Mouse (Mus musculus): Measurements from ENCODE around the gene Dmpk. TPM values are rescaled to one million over a fixed set of nuclear protein-coding genes. Genes with fewer than 3 reads are reported as not detected.

The Dmpk gene
- 145 and 149 TPM in 2 replicates for polyA plus RNA-seq (2015; fragmentation: Nextera tagmentation; extraction: Ambion mirVana)

GRCm38 (mm10) chr7:19083701-19084100 lies at the start of gene Dmpk:
Gene Dmpk (plus strand): TSS chr7:19083849.

GRCm38 (mm10) chr7:19054047-19054776 lies 29.4 kb upstream of the Dmpk start, which contains the start of gene Rsph6a:
Gene Rsph6a (plus strand): TSS chr7:19054690.

GRCm38 (mm10) chr7:19075723-19076585 lies 7.7 kb upstream of the Dmpk start, which contains the start of gene Dmwd:
Gene Dmwd (plus strand): TSS chr7:19076227.

GRCm38 (mm10) chr7:19094471-19094825 lies 10.8 kb downstream of the Dmpk start, which contains the start of gene Six5:
Gene Six5 (plus strand): TSS chr7:19094594.

GRCm38 (mm10) chr7:19118028-19118771 lies 34.6 kb downstream of the Dmpk start, which contains the start of gene Gm4969:
Gene Gm4969 (minus strand): TSS chr7:19118368.

GRCm38 (mm10) chr7:19119631-19120429 lies 36.2 kb downstream of the Dmpk start, which contains the start of gene Fbxo46:
Gene Fbxo46 (plus strand): TSS chr7:19119859.

Small RNAs within 50 kb of the gene (microRNA-seq; reads per million reads assigned to microRNA genes)
- 6.2 to 7.7 reads per million in 2 experiments for gene Mir3100

Other genes with a start within 250 kb of the Dmpk start
- gene Mill2, start 243.9 kb upstream of the Dmpk start, polyA plus RNA-seq (2015; fragmentation: Nextera tagmentation; extraction: Ambion mirVana), result 0.94 and 1.0 TPM in 2 replicates
- 1.4 and 1.9 TPM in 2 replicates for gene Pglyrp1, start 212.5 kb upstream of the Dmpk start, polyA plus RNA-seq (2015; fragmentation: Nextera tagmentation; extraction: Ambion mirVana)
- gene Ccdc61, start 173.4 kb upstream of the Dmpk start, polyA plus RNA-seq (2015; fragmentation: Nextera tagmentation; extraction: Ambion mirVana), result 11.4 and 14.7 TPM in 2 replicates
- 0.29 and 0.33 TPM in 2 replicates for gene Nova2, start 158.0 kb upstream of the Dmpk start, polyA plus RNA-seq (2015; fragmentation: Nextera tagmentation; extraction: Ambion mirVana)
- not detected in 2 replicates for gene Nanos2, start 96.4 kb upstream of the Dmpk start, polyA plus RNA-seq (2015; fragmentation: Nextera tagmentation; extraction: Ambion mirVana)
- 1.3 and 1.5 TPM in 2 replicates for gene Mypop, start 92.6 kb upstream of the Dmpk start, polyA plus RNA-seq (2015; fragmentation: Nextera tagmentation; extraction: Ambion mirVana)
- 12.3 and 16.4 TPM in 2 replicates for gene Irf2bp1, start 79.8 kb upstream of the Dmpk start, polyA plus RNA-seq (2015; fragmentation: Nextera tagmentation; extraction: Ambion mirVana)
- 0.22 TPM in 1 of 2 replicates, not detected in the other for gene Foxa3, start 60.3 kb upstream of the Dmpk start, polyA plus RNA-seq (2015; fragmentation: Nextera tagmentation; extraction: Ambion mirVana)
- 16.8 and 18.7 TPM in 2 replicates for gene Sympk, start 59.5 kb upstream of the Dmpk start, polyA plus RNA-seq (2015; fragmentation: Nextera tagmentation; extraction: Ambion mirVana)
- gene Rsph6a, start 29.2 kb upstream of the Dmpk start, polyA plus RNA-seq (2015; fragmentation: Nextera tagmentation; extraction: Ambion mirVana), result not detected in 2 replicates
- 14.4 and 14.7 TPM in 2 replicates for gene Dmwd, start 7.6 kb upstream of the Dmpk start, polyA plus RNA-seq (2015; fragmentation: Nextera tagmentation; extraction: Ambion mirVana)
- gene Six5, start 10.7 kb downstream of the Dmpk start, polyA plus RNA-seq (2015; fragmentation: Nextera tagmentation; extraction: Ambion mirVana), result 3.9 and 4.8 TPM in 2 replicates
- 0.30 and 0.65 TPM in 2 replicates for gene Gm4969, start 34.5 kb downstream of the Dmpk start, polyA plus RNA-seq (2015; fragmentation: Nextera tagmentation; extraction: Ambion mirVana)
- 5.7 and 6.0 TPM in 2 replicates for gene Fbxo46, start 36.0 kb downstream of the Dmpk start, polyA plus RNA-seq (2015; fragmentation: Nextera tagmentation; extraction: Ambion mirVana)
- 7.6 and 8.3 TPM in 2 replicates for gene Qpctl, start 65.4 kb downstream of the Dmpk start, polyA plus RNA-seq (2015; fragmentation: Nextera tagmentation; extraction: Ambion mirVana)
- 73.1 and 81.1 TPM in 2 replicates for gene Snrpd2, start 65.9 kb downstream of the Dmpk start, polyA plus RNA-seq (2015; fragmentation: Nextera tagmentation; extraction: Ambion mirVana)
- gene Gipr, start 82.3 kb downstream of the Dmpk start, polyA plus RNA-seq (2015; fragmentation: Nextera tagmentation; extraction: Ambion mirVana), result 0.15 and 0.72 TPM in 2 replicates
- 4.9 and 5.0 TPM in 2 replicates for gene Eml2, start 92.6 kb downstream of the Dmpk start, polyA plus RNA-seq (2015; fragmentation: Nextera tagmentation; extraction: Ambion mirVana)
- 1.3 TPM in 2 replicates for gene Gpr4, start 128.7 kb downstream of the Dmpk start, polyA plus RNA-seq (2015; fragmentation: Nextera tagmentation; extraction: Ambion mirVana)
- gene Opa3, start 144.5 kb downstream of the Dmpk start, polyA plus RNA-seq (2015; fragmentation: Nextera tagmentation; extraction: Ambion mirVana), result 22.8 and 24.1 TPM in 2 replicates
- gene Vasp, start 188.0 kb downstream of the Dmpk start, polyA plus RNA-seq (2015; fragmentation: Nextera tagmentation; extraction: Ambion mirVana), result 41.2 and 52.3 TPM in 2 replicates
- gene Ppm1n, start 196.2 kb downstream of the Dmpk start, polyA plus RNA-seq (2015; fragmentation: Nextera tagmentation; extraction: Ambion mirVana), result 0.11 TPM in 1 of 2 replicates, not detected in the other
- 408 and 509 TPM in 2 replicates for gene Rtn2, start 198.8 kb downstream of the Dmpk start, polyA plus RNA-seq (2015; fragmentation: Nextera tagmentation; extraction: Ambion mirVana)
- gene Fosb, start 226.2 kb downstream of the Dmpk start, polyA plus RNA-seq (2015; fragmentation: Nextera tagmentation; extraction: Ambion mirVana), result 0.23 and 0.84 TPM in 2 replicates

All from skeletal muscle tissue, postnatal 0 days (tissue).